Mouse (Mus musculus) myocyte (in vitro differentiated cells): Measurements from ENCODE around the gene Ubac2.

ENCODE experiments used
- POLR2A ChIP-seq: IDR thresholded peaks from one replicate; pipeline ENCODE4 v1.6.1; 2011; ENCODE audit warnings: low read depth, mild to moderate bottlenecking, control low read depth, moderate library complexity; ENCODE audit not compliant: insufficient read length
- TCF12 ChIP-seq: IDR thresholded peaks from one replicate; pipeline ENCODE4 v1.6.1; 2011; ENCODE audit warnings: mild to moderate bottlenecking, control low read depth; ENCODE audit not compliant: poor library complexity, insufficient read depth, severe bottlenecking

- TF ChIP-seq TCF12, result no peak
- TF ChIP-seq POLR2A, result no peak
These were observed 191.5 kb downstream of the Ubac2 start for GRCm38 (mm10) chr14:122069948-122070347.
